Mouse (Mus musculus) C2C12 (cell line): ENCODE results near the gene Mnd1. TPM values are rescaled to one million over a fixed set of nuclear protein-coding genes. Genes with fewer than 3 reads are reported as not detected.

Experiments used
- H3K27me3 ChIP-seq: one replicate; pipeline ENCODE4 v1.6.1; 2011; ENCODE audit not compliant: control insufficient read depth, insufficient read depth, insufficient read length
- H3K36me3 ChIP-seq: one replicate; pipeline ENCODE4 v1.6.1; 2011; ENCODE audit not compliant: control insufficient read depth, insufficient read depth
- H3K4me3 ChIP-seq: one replicate; pipeline ENCODE4 v1.5.1; 2011; ENCODE audit warnings: mild to moderate bottlenecking, control low read depth; ENCODE audit not compliant: poor library complexity, insufficient read depth, severe bottlenecking
- H3K79me2 ChIP-seq: one replicate; pipeline ENCODE4 v1.6.1; 2011; ENCODE audit not compliant: control insufficient read depth, insufficient read depth
- H3K79me3 ChIP-seq: one replicate; pipeline ENCODE4 v1.6.1; 2011; ENCODE audit warnings: low read depth, control low read depth
- H3ac ChIP-seq: one replicate; pipeline ENCODE3; 2011; ENCODE audit warnings: low read depth; ENCODE audit not compliant: control insufficient read depth, insufficient read length
- CEBPB ChIP-seq: IDR thresholded peaks from one replicate; pipeline ENCODE4 v1.6.1; 2011; ENCODE audit warnings: low read depth, mild to moderate bottlenecking, control low read depth, moderate library complexity
- CTCF ChIP-seq: IDR thresholded peaks from one replicate; pipeline ENCODE4 v1.5.1; 2011; ENCODE audit not compliant: control insufficient read depth, insufficient read depth, insufficient read length
- FOSL1 ChIP-seq: IDR thresholded peaks from one replicate; pipeline ENCODE4 v1.8.0; 2011; ENCODE audit warnings: mild to moderate bottlenecking, low read length; ENCODE audit not compliant: poor library complexity, insufficient read depth, severe bottlenecking
- MAX ChIP-seq: IDR thresholded peaks from one replicate; pipeline ENCODE4 v1.6.1; 2011; ENCODE audit warnings: mild to moderate bottlenecking, control low read depth
- MYOD1 ChIP-seq: IDR thresholded peaks from one replicate; pipeline ENCODE4 v1.6.1; 2011; ENCODE audit warnings: low read depth; ENCODE audit not compliant: control insufficient read depth, insufficient read length
- MYOG ChIP-seq: IDR thresholded peaks from one replicate; pipeline ENCODE4 v1.6.1; 2011; ENCODE audit not compliant: control insufficient read depth, insufficient read length; ENCODE audit errors: extremely low read depth
- USF1 ChIP-seq: IDR thresholded peaks from one replicate; pipeline ENCODE4 v1.6.1; 2011; ENCODE audit warnings: low read depth, mild to moderate bottlenecking, control low read depth, moderate library complexity
- polyA plus RNA-seq: library from polyadenylated mRNA; unstranded; fragments of >200 nt; fragmentation: generic; extraction: Trizol; gene quantifications from one replicate; pipeline ENCODE4 v1.2.1, GENCODE M21; 2012; ENCODE audit warnings: missing spikeins

Mnd1 gene
- polyA plus RNA-seq, 1 experiment, result 11.1 TPM

DNA sequence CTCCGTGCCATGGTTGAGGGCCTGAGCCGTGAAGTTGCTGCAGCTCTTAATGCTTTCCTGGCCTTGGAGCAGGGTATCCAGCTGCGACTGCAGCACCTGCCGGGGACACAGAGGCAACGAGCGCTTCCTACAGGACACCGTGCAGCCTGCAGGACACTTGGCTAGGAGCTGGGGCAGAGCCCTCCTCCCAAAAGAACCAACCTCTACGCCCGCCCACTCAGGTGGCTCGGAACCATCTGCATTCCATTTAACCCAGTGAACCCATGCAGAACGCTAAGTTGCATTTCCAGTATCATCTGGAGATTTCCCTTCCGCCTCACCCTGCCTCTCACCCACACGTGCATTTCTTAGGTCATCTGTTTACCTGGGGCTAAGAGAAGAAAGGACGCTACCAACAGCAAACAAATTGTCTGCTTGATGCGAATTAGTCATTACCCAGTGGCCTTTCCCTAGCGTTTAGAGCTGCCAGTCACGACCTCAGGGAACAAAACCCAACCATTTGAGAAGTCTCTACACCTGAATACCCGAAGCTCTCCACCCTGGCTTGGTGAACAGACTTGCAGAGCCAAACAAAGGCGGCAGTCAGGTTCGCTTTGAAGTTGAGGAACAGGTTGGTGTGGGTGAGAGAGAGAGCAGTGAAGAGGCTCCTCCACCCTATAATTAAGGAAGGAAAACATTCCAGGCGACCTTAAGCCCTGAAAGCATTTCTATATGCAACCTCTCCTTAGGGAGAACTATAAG lies 35.7 kb upstream of the Mnd1 start:
- no peaks in the 10 kb centered on the region for H3K79me2 ChIP-seq
- TF ChIP-seq FOSL1 (no peak), CEBPB (no peak), CTCF (no peak), MYOG (no peak), USF1 (no peak), MAX (no peak), MYOD1 (no peak)
- no peak overlapping the region for H3ac ChIP-seq
- H3K36me3 ChIP-seq, result no peaks in the 10 kb centered on the region
- H3K79me3 ChIP-seq, result no peaks in the 10 kb centered on the region
- no peaks in the 10 kb centered on the region for H3K27me3 ChIP-seq
- no peak overlapping the region for H3K4me3 ChIP-seq

DNA sequence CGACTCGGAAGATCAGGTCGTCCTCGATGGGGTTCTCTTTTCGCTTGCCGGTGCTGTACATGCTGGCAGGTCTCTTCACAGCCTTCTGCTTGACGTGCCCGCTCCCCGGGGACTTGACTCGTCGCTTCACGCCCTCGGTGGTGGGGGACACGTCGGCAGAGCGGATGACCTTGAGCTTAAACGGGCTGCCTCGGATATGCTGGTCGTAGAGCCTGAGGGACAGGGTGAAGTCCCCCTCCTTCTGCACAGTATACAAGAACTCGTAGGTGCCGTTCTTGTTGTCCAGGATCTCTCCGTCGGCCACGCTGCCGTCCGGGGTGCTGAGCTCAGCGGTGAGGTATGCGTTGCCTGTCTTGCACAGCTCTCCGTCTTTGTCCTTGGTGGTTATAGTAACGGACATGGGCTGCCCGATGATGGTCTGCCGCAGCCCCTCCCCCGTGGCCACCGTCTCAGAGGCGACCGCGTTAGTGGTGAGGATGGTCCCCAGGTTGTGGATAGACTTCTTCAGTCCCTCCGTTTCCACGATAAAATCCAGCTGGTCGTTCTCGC lies 35.0 kb upstream of the Mnd1 start:
- H3K79me2 ChIP-seq, result no peaks in the 10 kb centered on the region
- no peaks in the 10 kb centered on the region for H3K36me3 ChIP-seq
- H3K27me3 ChIP-seq, result no peaks in the 10 kb centered on the region
- H3K4me3 ChIP-seq, result no peak overlapping the region
- TF ChIP-seq CEBPB (no peak), USF1 (no peak), CTCF (no peak), MYOD1 (no peak), MAX (no peak), MYOG (no peak), FOSL1 (no peak)
- H3K79me3 ChIP-seq, result no peaks in the 10 kb centered on the region
- H3ac ChIP-seq, result no peak overlapping the region

DNA sequence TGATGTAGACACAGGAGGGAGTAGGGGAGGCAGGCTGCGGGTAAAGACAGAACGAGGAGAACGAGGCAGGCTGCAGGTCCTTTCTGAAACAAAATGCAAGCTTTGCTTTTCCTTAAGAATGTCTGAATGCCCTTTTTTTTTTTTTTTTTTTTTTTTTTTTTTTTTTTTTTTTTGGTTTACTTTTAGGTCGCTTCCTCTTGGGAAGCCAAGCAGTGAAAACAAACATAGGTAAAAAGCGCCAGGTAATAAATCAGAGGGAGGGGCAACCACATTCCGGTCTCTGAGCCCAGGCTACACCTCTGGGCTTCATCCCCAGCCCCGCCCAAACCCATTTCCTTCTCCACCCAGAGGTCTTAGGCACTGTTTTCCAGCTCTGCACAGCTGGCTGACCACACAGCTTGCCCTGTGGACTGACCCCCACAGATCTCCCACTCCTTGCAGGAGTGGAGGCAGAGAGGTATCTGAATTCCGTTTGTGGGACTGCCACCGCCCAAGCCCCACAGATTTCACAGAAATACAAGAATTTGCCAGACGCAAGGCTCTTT lies 34.1 kb upstream of the Mnd1 start:
- H3K36me3 ChIP-seq, result no peaks in the 10 kb centered on the region
- H3K27me3 ChIP-seq, result no peaks in the 10 kb centered on the region
- H3ac ChIP-seq, result no peak overlapping the region
- no peak overlapping the region for H3K4me3 ChIP-seq
- no peaks in the 10 kb centered on the region for H3K79me2 ChIP-seq
- no peaks in the 10 kb centered on the region for H3K79me3 ChIP-seq
- no peak for TF ChIP-seq MYOG
- TF ChIP-seq CEBPB, result no peak
- TF ChIP-seq USF1, result no peak
- TF ChIP-seq CTCF, result no peak
- TF ChIP-seq MAX, result no peak
- no peak for TF ChIP-seq MYOD1
- TF ChIP-seq FOSL1, result no peak

DNA sequence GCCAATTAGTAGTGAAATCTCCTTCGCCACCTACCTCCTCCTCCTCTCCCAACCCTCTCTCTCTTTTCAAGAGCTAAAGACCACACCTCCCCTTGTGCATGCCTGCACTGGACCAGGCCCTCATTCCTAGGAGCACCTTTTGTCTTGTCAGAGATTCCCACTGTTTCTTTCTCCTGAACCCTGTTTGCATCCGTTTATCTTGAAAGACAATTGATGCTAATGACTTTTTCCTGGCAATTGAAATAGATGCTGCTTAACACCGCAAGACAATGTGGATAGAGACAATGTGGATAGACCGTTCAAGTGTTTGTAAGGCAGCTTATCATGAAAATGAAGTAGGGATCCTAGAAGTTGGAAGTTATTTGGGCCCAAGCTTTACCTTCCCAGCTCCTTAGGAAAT lies 26.1 kb upstream of the Mnd1 start:
- Histone ChIP-seq H3K27me3 (no peaks in the 10 kb centered on the region), H3K36me3 (no peaks in the 10 kb centered on the region), H3K79me2 (no peaks in the 10 kb centered on the region), H3K79me3 (no peaks in the 10 kb centered on the region), H3K4me3 (no peak overlapping the region), H3ac (no peak overlapping the region)
- TF ChIP-seq MYOD1 (no peak), CTCF (no peak), CEBPB (no peak), MAX (no peak), FOSL1 (no peak), USF1 (no peak), MYOG (no peak)

- Histone ChIP-seq H3K27me3 (no peaks in the 10 kb centered on the region), H3K36me3 (no peaks in the 10 kb centered on the region), H3K79me3 (no peaks in the 10 kb centered on the region), H3K4me3 (no peak overlapping the region), H3K79me2 (no peaks in the 10 kb centered on the region), H3ac (no peak overlapping the region)
- no peak for TF ChIP-seq CEBPB
- no peak for TF ChIP-seq CTCF
- TF ChIP-seq MYOD1, result no peak
- TF ChIP-seq MYOG, result no peak
- no peak for TF ChIP-seq USF1
- no peak for TF ChIP-seq MAX
- no peak for TF ChIP-seq FOSL1
Measured at GRCm38 (mm10) chr3:84181102-84181501, 25.5 kb upstream of the Mnd1 start.

- Histone ChIP-seq H3K27me3 (no peaks in the 10 kb centered on the region), H3ac (no peak overlapping the region), H3K79me3 (no peaks in the 10 kb centered on the region), H3K4me3 (no peak overlapping the region), H3K36me3 (no peaks in the 10 kb centered on the region), H3K79me2 (no peaks in the 10 kb centered on the region)
- no peak for TF ChIP-seq CTCF
- TF ChIP-seq MYOD1, result no peak
- no peak for TF ChIP-seq MYOG
- no peak for TF ChIP-seq CEBPB
- no peak for TF ChIP-seq USF1
- TF ChIP-seq MAX, result no peak
- TF ChIP-seq FOSL1, result no peak
Measured at GRCm38 (mm10) chr3:84180304-84180703, 24.7 kb upstream of the Mnd1 start.
